Mouse (Mus musculus) left cerebral cortex, postnatal 25 days (tissue): ENCODE measurements around the gene Apln. TPM values are rescaled to one million over a fixed set of nuclear protein-coding genes. Genes with fewer than 3 reads are reported as not detected.
A peak's percentile ranks its signal among the peaks of the same experiment; 100 is the strongest.

Source experiments
- DNase-seq, 2 experiments: peaks; one replicate each; pipeline ENCODE4 v3.0.0; 2022; ENCODE audit warnings: low spot score in 2 of 2, mixed read lengths in 1 of 2
- intact Hi-C: fragments of 180-260 bp; cut with DNase I; formaldehyde crosslinking; loops from one replicate; pipeline ENCODE4 v1.15.1; 2025
- total RNA-seq, 2 experiments: library from RNA; stranded (reverse); gene quantifications; 2 replicates each; pipeline ENCODE4 v1.2.3; 2021

The Apln gene
- total RNA-seq, 2 experiments from 2014 or later: 20.1 to 29.9 TPM

- intact Hi-C loops: loop anchor here (1.0 to 5.0 kb wide), 3 partner anchors 81 to 187 kb away; partner anchors contain the start of gene Zdhhc9
- DNase-seq: peak; percentile 71 to 79
Measured at GRCm38 (mm10) chrX:48019940-48020339, 14.7 kb downstream of the Apln start.

- intact Hi-C loops: loop anchor here (1.0 kb wide), 1 partner anchor 105 kb away; no protein-coding TSS in a partner anchor
- DNase-seq: no peak
Measured at GRCm38 (mm10) chrX:48019359-48019758, 15.3 kb downstream of the Apln start.

GRCm38 (mm10) chrX:48016906-48017601 is 17.6 kb downstream of the Apln start:
- intact Hi-C loops: no loop called here
- DNase-seq: peak; percentile 59 to 69

GRCm38 (mm10) chrX:48011656-48012055 is 23.0 kb downstream of the Apln start:
- DNase-seq: no peak
- intact Hi-C loops: no loop called here

GRCm38 (mm10) chrX:48006062-48006461 is 28.6 kb downstream of the Apln start:
- intact Hi-C loops: no loop called here
- DNase-seq: no peak

- DNase-seq: no peak
- intact Hi-C loops: no loop called here
Measured at GRCm38 (mm10) chrX:48004786-48005185, 29.9 kb downstream of the Apln start.

GRCm38 (mm10) chrX:48001151-48001550 is 33.5 kb downstream of the Apln start:
- intact Hi-C loops: no loop called here
- DNase-seq: no peak

GRCm38 (mm10) chrX:47998412-47998811 is 36.2 kb downstream of the Apln start:
- intact Hi-C loops: loop anchor here (10.0 kb wide), 2 partner anchors 126 to 386 kb away; no protein-coding TSS in a partner anchor
- no peak for DNase-seq

- intact Hi-C loops: loop anchor here (1.0 to 10.0 kb wide), 3 partner anchors 132 to 392 kb away; partner anchors contain the start of gene Utp14a
- peak; percentile 64 to 65 for DNase-seq
Measured at GRCm38 (mm10) chrX:47992606-47993005, 42.0 kb downstream of the Apln start.

- intact Hi-C loops: loop anchor here (5.0 kb wide), 1 partner anchor 424 kb away; no protein-coding TSS in a partner anchor
- DNase-seq: no peak
Measured at GRCm38 (mm10) chrX:47988024-47988423, 46.6 kb downstream of the Apln start.

- intact Hi-C loops: loop anchor here (5.0 kb wide), 2 partner anchors 427 to 477 kb away; partner anchors contain the start of gene Elf4
- peak; percentile 24 to 70 for DNase-seq
Measured at GRCm38 (mm10) chrX:47985000-47985619, 49.5 kb downstream of the Apln start.

- intact Hi-C loops: no loop called here
- DNase-seq: no peak
Measured at GRCm38 (mm10) chrX:47977078-47977477, 57.6 kb downstream of the Apln start.

GRCm38 (mm10) chrX:47976551-47976950 is 58.1 kb downstream of the Apln start:
- intact Hi-C loops: no loop called here
- peak in 1 of 2 experiments; percentile 77 for DNase-seq

Other genes starting within 250 kb of the Apln start
- 10 to 100 TPM; 40.3 to 43.6 TPM for gene Smarca1, start 141.9 kb downstream of the Apln start, total RNA-seq
- 10 to 100 TPM; 48.5 to 58.4 TPM for gene Ocrl, start 122.5 kb downstream of the Apln start, total RNA-seq
- gene Xpnpep2, start 73.9 kb upstream of the Apln start, total RNA-seq: under 1 TPM; 0.27 to 0.37 TPM
- gene Sash3, start 111.6 kb upstream of the Apln start, total RNA-seq: 1 to 10 TPM; 1.8 TPM
- 10 to 100 TPM; 52.3 to 53.8 TPM for gene Zdhhc9, start 174.0 kb upstream of the Apln start, total RNA-seq
- gene Utp14a, start 222.0 kb upstream of the Apln start, total RNA-seq: 10 to 100 TPM; 13.4 to 14.9 TPM